Mouse (Mus musculus) layer of hippocampus, adult 9-10 months (tissue): ENCODE measurements at regions not wholly inside any gene's neighbourhood (a gene's known extent, or its start where the extent isn't known, plus 50 kb on each side); places are given as distances from the start of the nearest gene placed in this dataset.

Experiments used
- DNase-seq: peaks from one replicate; pipeline ENCODE4 v3.0.0; 2022; ENCODE audit warnings: low spot score

DNA sequence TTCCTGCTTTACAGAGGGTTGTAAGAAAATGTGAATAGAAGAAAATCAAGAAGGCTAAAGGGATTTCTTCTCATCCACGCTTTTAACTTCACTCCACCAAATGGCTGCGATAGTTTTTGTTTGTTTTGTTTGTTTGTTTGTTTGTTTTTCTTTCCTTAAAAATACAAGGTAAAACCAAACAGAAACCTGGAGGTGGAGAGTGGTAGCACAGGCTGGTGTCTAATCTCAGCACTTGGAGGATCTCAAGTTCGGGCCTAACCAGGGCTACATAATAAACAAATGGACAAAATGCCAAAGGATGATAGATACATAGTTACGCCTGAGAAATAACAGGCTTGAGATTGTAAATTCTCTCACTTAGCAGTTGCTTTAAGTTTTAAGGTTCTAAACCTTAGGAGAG, 50.8 kb upstream of the Mboat1 start:
- DNase-seq, result no peak

DNA sequence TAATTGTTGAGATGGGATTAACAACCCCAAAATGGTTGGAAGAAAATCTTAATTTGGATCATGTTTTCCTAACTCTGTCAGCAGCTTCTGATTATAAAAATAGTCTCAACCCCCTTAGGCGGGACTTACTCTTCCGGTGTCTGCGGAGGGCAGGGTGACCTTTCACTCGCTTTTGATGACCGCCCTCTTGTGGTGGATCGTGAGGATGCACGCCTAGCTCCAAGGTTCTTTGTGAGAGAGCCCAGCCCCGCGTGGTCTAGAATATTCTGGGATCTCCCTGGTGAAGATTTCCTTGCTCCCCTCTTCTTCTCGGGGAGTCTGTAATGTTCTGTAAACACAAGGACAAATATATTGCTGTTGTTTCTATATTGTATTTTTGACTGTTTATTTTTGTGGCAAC, 51.3 kb upstream of the Mboat1 start:
- DNase-seq, result peak; percentile 78

DNA sequence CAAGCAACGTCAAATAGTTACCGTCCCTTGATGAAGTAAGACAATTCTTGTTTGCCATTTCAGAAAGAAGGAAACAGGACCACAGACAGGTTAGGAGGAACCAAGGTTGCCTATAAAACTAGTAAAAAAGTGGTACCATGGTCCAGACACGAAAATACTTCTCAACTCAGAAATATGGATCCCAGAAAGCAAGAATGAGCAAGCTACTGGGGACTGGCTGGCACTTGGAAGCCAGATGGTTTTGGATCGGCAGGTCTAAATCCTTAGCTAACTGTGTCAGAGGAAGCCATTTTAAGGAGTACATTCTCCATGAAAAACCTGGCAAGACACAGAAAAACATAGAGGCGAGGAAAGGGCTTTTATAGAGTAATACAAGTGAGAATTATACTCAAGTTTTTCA, 51.9 kb upstream of the Mboat1 start:
- no peak for DNase-seq

DNA sequence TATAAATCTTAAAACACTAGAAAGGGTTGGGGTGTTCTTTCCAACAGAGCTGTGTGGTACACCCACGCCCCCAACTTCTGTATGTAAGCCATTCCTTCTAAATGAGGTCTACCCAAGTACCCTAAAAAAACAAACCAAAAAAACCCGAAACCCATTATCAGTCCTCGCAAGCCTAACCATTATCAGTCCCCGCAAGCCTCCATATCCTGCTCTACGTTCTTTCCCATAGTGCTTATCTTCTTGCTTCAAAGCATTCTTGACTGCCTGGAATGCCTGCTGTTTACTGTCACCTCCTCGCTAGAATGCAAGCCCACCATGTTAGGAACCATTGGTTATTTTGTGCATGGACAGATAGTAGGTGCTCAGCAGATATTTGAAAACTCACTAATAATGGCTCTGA, 52.3 kb upstream of the Mboat1 start:
- no peak for DNase-seq

DNA sequence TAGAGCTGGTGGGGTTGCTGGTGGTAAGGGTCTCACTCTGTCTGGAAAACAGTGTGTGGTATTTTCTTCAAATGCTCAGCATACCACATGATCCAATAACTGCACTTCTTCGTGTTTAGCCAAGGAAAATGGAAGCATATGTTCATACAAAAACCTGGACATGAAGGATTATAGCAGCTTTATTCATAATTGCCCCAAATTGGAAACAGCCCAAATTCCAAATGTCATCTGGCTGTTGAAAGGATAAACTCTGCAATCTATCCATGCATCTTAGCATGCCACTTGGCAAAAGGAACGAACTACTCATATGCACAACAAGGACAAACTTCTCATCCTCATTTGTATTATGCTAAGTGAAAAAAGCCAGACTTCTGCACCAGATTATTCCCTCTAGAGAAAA, 53.5 kb upstream of the Mboat1 start:
- no peak for DNase-seq

DNA sequence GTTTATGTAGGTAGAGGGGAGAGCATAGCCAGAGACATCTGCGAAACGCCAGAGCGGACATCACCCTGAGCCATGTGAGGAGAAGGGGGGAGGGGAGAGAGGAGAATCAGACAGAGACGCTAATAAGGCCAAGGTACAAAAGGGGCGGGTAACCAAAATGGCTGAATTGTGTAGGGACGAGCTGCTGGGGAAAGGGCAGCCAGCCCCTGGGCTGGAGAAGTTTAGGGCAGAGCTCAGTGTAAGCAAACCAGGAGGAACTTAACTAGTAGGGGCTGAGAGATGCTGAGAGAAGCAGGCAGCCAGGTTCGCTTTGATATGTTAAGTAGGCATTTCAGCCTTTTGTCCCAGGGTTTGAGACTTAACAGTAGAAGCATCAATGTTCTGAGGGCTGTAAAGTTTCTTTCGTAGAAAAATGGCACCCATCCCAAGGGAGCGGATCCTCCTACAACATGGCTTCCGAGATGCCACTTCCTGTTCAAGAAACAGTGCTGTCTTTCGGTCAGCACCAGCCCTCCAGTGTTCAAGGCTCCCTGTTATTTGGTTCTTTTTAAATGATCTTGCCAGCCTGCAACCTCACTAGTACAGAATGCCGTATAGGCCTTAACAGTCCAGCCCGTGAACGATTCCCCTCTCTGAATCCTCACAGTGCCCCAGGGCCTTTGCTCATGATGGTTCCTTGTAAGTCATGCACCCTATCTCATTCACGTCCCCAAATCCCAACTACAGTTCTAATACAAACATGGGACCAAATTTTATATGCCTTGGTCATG, 55.4 kb upstream of the Mboat1 start:
- DNase-seq, result no peak

DNA sequence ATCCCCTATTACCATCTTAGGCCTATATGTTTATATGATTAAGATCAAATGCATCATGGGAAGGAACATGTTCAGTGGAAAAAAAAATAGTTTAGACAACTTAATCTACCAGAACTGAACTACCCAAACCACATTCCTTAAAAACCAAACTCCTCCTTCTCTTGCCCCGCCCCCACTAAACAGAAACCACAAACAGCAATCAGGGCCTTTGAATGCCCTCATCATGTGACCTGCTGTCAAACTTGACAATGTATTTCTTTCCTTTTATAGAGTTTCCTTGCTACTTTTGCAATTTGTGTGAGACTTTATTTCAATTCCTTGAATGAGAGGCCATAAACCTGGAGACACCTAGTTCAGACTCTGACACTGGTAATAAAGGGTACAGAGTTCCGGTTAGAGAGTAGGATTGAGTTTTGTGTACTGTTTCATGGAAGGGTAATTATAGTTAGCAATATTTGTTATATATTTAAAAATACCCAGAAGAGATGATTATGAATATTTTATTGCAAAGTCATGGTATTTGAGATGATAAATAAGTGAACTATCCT, 61.7 kb upstream of the Mboat1 start:
- no peak for DNase-seq

DNA sequence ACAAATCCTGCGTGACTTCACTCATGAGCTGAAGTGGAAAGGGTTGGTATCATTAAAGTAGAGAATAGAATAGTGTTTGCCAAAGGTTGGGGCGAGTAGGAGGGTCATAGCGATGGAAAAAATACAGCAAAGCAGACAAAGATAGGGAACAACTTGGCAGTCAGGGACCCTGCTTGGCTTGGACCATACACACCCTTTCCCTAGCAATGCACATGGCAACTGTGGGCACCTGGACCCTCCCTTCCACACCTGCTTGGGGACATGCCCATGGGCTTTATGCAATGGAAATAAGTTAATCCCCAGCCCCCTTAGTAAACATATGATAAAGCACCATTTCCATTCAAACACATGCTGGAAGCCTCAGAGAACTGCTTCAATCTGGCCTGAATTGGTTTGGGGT, 62.2 kb upstream of the Mboat1 start:
- no peak for DNase-seq

DNA sequence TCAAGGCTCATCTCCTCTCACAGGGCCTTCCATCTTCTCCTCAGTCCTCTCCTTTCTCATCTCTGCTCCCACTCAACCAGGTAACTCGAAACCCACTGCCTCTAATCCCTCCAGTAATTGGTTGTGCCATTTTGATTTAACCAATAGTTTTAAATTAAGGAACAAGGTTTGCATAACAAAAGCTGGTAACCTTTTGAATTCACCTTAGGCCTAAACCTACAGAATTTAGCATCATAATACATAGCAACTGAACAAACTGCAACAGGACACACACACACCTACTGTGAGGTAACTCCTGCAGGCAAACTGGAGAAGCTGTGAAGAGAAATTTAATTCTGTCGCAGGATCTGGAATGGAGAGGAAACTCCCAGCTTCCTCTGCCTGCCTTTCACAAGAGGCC, 66.9 kb upstream of the Mboat1 start:
- no peak for DNase-seq

DNA sequence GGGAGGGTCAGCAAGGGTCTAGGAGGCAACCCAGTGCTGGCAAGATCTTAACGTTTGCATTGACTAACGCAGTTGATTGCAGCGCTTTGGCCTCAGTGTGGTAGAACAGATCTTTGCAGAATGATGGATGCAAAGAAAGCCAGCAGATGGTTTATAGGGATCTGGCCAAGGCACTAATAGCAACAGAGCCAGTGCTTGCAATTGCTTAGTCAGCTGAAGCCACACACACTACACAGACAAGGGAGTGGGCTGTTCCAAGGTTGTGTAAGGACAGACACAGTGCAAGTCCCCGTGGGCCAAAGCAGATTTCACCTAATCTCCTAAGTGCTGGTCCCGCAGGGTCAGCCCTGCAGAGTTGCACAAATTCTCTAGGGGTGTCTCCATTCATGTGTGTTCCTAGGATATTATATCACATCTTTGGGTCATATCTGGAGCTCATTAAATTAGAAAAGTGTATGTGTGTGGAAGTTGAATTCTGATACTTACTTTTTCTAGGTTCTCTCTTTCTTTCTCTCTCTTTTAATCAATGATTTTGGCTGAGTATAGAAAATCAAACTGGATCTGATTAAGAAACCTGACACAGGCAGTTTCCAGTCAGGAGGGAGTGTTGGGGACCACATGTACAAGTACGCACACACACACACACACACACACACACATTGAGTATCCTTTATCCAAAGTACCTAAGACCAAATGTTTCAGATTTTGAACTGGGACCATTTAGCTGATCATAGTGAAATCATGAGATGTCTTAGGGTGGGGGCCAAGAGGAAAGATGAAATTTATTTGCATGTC, 68.5 kb upstream of the Mboat1 start:
- DNase-seq, result no peak

DNA sequence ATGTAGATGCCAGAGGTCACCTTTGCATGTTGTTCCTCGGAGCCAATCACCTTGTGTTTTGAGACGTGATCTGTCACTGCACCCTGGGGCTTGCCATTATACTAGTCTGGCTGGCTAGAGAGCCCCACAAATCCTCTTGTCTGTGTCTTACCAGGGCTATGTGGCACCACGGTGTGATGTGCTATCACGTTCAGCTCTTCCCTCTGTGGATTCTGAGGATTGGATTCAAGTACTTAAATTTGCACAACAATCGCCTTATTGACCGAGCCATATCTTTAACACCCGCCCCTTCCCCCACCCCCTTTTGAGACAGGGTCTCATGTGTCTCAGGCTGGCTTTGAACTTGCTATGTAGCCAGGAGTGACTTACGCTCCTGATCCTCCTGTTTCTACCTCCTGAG, 70.8 kb upstream of the Mboat1 start:
- DNase-seq, result no peak

DNA sequence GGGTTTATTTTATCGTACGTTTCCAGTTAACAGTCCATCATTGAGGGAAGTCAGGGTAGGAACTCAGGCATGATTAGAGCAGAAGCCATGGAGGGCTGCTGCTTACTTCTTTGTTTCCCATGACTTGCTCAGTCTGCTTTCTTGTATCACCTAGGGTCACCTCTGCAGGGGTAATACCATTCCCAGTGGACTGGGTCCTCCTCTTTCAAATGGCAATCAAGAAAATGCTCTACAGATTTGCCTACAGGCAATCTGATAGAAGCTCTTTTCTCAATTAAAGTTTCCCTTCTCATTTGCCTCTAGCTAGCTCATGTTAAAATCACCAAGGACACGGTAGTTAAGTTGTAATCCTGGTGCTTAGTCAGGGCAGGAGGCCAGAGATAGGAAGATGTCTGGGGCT, 72.5 kb upstream of the Mboat1 start:
- DNase-seq, result no peak

DNA sequence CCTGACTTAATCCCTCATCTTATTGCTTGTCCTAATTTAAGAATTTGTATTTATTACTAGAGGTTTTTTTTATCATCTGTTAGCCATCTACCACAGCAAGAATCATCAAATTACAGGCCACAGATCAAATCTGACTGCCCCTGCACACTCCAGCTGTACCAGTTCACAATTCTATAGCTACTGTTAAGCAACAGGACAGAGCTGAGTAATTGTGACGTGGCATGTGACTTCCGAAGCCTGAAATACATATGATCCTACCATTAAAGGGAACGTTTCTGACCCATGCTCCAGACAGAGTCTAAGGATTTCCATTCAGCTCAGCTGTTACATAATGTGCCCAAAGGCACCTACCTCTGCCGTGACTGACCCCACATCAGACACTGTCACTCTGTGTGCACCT, 74.0 kb upstream of the Mboat1 start:
- no peak for DNase-seq

DNA sequence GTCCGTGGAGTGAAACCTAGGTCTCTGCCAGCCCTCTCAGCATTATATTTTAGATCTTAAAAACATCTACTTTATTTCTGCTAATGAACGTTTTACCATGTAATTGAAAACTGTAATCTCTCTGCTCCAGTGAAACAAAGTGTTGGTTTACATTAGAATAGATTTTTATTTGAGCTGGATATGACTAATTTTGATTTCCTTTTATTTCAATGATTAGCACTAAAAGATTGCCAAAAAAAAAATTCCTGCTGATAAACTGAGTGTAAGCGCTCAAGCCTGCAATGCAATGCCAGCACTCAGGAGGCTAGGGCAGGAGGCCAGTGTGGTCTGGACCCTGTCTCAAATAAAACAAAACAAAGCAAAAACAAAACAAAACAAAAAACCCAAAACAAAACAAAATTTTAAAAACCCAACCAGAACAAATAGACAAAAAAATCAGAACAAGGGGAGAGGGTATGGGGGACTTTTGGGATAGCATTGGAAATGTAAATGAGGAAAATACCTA, 69.3 kb upstream of the E2f3 start:
- no peak for DNase-seq

DNA sequence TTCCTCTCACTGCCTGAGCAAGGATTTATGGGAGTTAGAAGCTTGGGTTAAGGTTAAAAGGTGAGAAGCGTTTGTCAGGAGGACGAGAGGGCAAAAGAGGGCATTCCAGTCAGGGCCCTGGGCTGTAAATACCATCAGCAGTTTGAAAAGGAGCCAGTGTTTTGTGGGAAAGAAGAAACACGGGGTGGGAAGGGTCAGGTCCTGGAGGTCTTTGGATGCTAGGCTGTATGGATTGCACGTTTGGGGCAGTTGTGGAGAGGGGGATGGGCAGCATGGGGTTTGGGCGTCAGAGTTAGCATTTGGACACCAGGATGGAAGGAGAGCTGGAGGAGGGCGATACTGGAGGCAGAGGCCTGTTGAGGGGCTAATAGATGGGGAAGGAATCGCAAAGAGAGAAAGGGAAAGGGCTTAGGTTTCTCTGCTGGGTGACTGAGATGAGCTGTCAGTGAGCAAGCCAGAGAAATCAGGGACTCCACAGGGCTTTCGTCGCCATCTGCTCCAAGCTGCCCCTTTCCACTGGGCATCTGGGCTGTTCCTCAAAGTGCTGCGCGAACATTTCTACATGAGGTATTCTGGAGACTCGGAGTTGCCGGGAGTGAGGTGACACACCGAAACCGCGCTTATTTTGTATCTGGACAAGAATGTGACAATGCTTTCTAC, 66.2 kb upstream of the E2f3 start:
- no peak for DNase-seq

DNA sequence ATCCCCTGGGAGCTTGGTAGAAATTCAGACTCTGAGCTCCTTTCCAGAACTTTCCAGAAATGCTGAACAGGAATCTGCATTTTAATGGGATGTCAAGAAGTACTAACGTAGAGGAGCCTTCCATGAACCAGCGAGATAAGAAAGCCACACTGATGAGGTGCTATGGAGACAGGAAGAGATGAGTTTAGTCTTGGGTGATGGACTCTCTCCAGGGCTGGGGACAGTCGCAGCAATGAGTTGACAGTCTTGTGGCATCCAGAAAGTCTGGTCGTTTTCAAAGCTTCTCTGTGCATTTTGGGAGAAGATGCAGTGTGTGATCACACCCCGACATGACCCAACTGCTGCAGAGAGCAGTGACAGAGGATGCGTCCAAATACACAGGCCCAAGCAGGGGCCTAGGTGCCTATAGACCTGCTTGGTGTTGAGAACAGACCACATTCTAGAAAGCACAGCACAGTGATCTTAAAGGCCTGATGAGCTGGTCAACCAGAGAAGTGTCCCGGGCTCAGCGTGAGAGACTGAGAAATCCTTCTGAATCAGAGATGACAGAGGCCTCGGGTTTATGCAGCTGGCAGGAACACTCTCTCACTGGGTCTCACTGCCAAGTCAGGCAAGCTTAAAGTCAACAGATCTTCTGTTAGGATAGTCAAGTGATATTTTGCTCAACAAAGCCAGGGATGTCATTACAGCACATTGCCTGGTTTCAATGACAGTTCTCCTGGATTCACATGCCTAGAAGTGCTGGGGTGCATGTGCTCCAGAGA, 65.1 kb upstream of the E2f3 start:
- no peak for DNase-seq

DNA sequence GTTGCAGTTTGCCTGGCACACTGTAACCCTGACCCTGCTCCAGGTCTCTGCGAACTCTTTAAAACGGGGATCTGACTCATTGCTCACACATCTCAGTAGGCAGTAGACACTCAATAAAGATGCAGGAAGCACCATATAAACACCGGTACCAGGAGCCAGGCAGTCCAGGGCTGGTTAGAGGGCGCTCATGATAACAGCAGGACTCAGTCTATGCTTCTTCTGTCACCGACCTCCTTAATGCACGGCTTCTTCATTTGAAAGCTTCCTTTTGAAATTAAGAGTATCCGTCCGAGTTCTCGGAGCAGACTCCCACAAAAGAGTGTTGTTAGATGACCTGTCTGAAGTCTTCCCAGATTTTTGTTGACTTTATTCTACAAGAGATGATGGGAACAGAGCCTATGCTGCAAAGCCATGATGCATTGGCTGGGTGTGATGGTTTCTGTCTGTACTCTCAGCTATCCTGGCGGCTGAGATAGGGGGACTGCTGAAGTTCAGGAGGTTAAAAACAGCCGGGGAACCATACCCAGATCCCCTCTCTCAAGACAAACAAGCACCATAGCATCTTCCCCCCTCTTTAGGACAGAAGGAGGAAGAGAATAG, 62.5 kb upstream of the E2f3 start:
- no peak for DNase-seq

DNA sequence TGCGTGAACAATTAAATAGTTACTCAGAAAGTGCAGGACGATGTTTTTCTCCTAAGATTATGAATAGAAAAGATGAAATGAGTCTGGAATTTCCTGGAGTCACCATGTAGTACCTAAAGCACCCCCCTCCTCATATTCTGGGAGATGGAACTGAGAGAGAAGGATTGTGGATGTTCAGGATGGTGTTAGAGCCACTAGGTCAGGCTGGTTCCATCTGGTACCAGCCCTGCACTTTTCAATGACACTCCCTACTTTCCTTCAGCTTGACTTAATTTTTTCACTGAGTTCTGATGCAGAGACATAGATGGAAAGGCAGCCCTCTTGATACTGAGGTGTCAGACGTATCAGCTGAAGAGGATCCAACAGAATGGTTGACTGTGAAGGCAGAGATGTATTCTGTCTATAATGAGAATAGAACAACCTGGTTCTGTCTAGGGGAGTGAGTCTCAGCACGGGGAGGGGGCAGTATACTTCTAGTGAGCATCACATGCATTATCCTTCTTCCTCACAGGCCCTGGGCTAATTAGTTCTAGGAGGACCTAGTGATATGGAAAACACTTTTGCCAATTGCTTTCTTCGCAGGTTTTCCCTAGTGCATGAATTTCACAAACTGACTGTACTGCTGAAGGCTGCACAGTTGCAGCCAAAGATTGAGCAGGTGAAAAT, 60.8 kb upstream of the E2f3 start:
- DNase-seq, result no peak

DNA sequence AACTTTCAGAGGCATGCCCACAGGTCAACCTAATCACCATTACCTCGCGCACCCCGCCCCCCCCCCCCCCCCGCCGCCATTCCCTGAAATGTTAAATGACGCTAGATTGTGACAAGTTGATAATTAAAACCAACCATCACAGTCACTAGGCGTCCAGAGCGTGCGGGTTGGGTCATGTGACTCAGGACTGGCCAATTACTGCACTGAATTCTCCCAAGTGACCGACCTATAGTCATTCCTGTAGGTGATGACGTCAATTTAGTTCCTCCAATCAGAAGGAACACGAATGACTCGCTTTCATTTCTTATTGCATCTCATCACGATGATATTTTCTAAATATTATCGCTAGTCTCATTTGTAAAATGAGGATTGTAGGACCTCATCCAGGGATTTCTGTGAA, 60.2 kb upstream of the E2f3 start:
- no peak for DNase-seq

DNA sequence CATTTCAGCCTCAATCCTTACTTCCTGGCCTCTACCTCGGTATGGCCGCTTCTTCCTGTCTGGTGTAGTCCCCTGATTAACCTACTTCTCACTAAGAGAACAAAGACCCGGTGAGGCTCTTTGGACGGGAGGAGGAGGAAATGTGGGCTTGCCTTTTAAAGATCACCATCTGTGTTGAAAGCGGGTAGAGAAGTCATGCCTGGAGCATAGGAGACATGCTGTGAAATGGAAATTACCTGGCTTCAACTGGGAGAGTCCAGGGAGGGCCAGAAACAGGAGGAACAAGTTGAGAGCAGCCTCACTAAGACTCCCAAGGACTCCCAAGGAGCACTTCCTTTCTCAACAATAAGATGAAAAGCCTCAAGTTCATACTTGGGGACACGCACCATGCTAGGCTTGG, 59.4 kb upstream of the E2f3 start:
- no peak for DNase-seq

DNA sequence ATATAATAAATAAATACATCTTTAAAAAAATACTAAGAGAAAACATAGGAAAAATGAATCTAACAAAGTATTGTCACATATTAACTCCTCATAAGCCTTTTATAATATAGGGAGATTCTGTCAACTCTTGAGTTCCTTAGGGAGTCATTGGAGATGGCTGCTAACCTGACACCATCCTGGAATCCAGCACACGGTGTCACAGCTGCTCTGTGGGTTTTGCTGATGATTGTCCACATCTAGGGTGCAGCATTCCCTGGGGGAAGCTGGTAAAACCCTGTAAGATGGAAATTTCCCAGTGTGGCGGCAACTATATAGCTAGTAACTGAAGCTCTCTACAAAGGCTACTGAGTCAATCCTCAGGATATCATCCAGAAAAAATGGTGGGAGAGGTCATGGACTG, 58.9 kb upstream of the E2f3 start:
- no peak for DNase-seq
